ENCODE assay signal across 32 mouse cellular contexts in the genomic region with DNA sequence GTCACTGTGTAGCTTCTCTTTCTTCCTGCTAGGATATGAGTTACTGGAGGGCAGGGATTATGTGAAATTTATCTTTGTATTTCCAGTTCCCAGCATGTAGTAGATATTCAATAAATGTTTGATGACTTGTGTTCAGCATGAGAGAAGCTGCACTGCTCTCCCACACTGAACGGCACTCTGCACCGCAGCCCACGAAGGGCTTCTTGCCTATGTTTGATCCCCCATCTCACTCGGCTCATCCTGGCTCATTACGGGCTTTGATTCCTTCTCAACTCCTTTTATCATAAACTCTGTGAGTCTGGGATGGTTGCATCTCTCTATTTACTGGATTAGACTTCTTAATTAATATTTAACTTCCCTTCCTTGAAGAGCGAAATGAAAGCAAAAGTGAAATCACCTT.
DNase-seq lines count a peak whose midpoint lies in the region; ATAC-seq and TF ChIP-seq lines count a peak whose summit lies in the region.
"Had no signal": no experiment of that assay in that cellular context is flagged by ENCODE, and none has a peak within 500 bp of the region (broad histone marks: within the 10 kb centered on the region; RNA-seq: fewer than 3 reads in every experiment).

No protein-coding gene starts in this region.

- H3K9me3 ChIP-seq in intestine, embryonic 16.5 days (ENCODE audit: control insufficient read depth, low read length), result no peaks in the 10 kb centered on the region
- no peaks in the 10 kb centered on the region for H3K9me3 ChIP-seq in intestine, embryonic 15.5 days
- no peaks in the 10 kb centered on the region for H3K9me3 ChIP-seq in kidney, postnatal 0 days (replicated peaks; ENCODE audit: low read length)
- H3K9me3 ChIP-seq in midbrain, embryonic 16.5 days (replicated peaks; ENCODE audit: control insufficient read depth, low read length, poor library complexity, severe bottlenecking), result no peaks in the 10 kb centered on the region
- no peaks in the 10 kb centered on the region for H3K9me3 ChIP-seq in midbrain, postnatal 0 days (ENCODE audit: low read length)
- H3K9me3 ChIP-seq: embryonic facial prominence, embryonic 10.5 days; embryonic facial prominence, embryonic 15.5 days; heart, embryonic 10.5 days; heart, embryonic 15.5 days; limb, embryonic 13.5 days; liver, embryonic 13.5 days; megakaryocyte, embryonic 14.5 days; neural tube, embryonic 15.5 days had no signal

- ATAC-seq in intestine, embryonic 16.5 days, result no peak
- ATAC-seq in intestine, embryonic 15.5 days, result no peak
- no peak for ATAC-seq in kidney, postnatal 0 days (replicated peaks; ENCODE audit: low FRiP score, low read depth)
- no peak for ATAC-seq in midbrain, embryonic 16.5 days
- no peak for ATAC-seq in midbrain, postnatal 0 days (ENCODE audit: low FRiP score)
- ATAC-seq: activated CD4-positive, CD25-positive, alpha-beta regulatory T cell, adult 4 months; forebrain, embryonic 14.5 days; hindbrain, embryonic 16.5 days; lung, postnatal 0 days had no signal

- H3K27ac ChIP-seq in intestine, embryonic 16.5 days (ENCODE audit: low read length), result no peak overlapping the region
- H3K27ac ChIP-seq in intestine, embryonic 15.5 days, result no peak overlapping the region
- H3K27ac ChIP-seq in kidney, postnatal 0 days, result no peak overlapping the region
- H3K27ac ChIP-seq in midbrain, embryonic 16.5 days (ENCODE audit: low read length), result peak overlapping the region; percentile 22; the same call in 1 of the 2 replicates
- H3K27ac ChIP-seq in midbrain, postnatal 0 days (ENCODE audit: low read depth, low read length), result no peak overlapping the region
- H3K27ac ChIP-seq: embryonic facial prominence, embryonic 10.5 days; embryonic facial prominence, embryonic 15.5 days; heart, embryonic 10.5 days; heart, embryonic 15.5 days; left cerebral cortex, adult 2 months; limb, embryonic 13.5 days; liver, embryonic 13.5 days; neural tube, embryonic 15.5 days had no signal

- TF ChIP-seq CTCF in kidney, postnatal 0 days (IDR thresholded peaks at IDR 0.05; ENCODE audit: low read depth), result no peak
- TF ChIP-seq CTCF in midbrain, postnatal 0 days (IDR thresholded peaks at IDR 0.05), result no peak

- no peaks in the 10 kb centered on the region for H3K27me3 ChIP-seq in intestine, embryonic 16.5 days (replicated peaks; ENCODE audit: control insufficient read depth, insufficient read depth, low read length)
- H3K27me3 ChIP-seq in intestine, embryonic 15.5 days (replicated peaks), result no peaks in the 10 kb centered on the region
- H3K27me3 ChIP-seq in kidney, postnatal 0 days (ENCODE audit: insufficient read depth, low read length), result no peaks in the 10 kb centered on the region
- H3K27me3 ChIP-seq in midbrain, embryonic 16.5 days (ENCODE audit: control insufficient read depth, insufficient read depth, low read depth, low read length), result no peaks in the 10 kb centered on the region
- no peaks in the 10 kb centered on the region for H3K27me3 ChIP-seq in midbrain, postnatal 0 days (ENCODE audit: insufficient read depth, low read length)
- H3K27me3 ChIP-seq: CH12.LX; embryonic facial prominence, embryonic 15.5 days; heart, embryonic 15.5 days; limb, embryonic 13.5 days; liver, embryonic 13.5 days; megakaryocyte, embryonic 14.5 days; neural tube, embryonic 15.5 days had no signal

- DNase-seq in kidney, postnatal 0 days (ENCODE audit: low spot score), result no peak
- DNase-seq in kidney, postnatal 36 days, result no peak
- no peak for DNase-seq in midbrain, postnatal 0 days (ENCODE audit: low spot score)
- DNase-seq in layer of hippocampus, postnatal 10 days (ENCODE audit: low spot score in 2 of 2), result no peak
- DNase-seq: adrenal gland, adult 2 months; adrenal gland, postnatal 36 days; cerebellum, adult 8-10 months; cerebellum, postnatal 25 days; gastrocnemius, postnatal 25 days; heart, adult 11 months; liver, embryonic 13.5 days; lung, adult 18-20 months; lung, postnatal 4 days; retina, postnatal 1 day; right cerebral cortex, postnatal 14 days; thymus, postnatal 14 days had no signal

- H3K4me3 ChIP-seq in intestine, embryonic 16.5 days (ENCODE audit: low read length), result 0 out of 2 replicates have a peak overlapping the region, but pooled peaks have one; percentile 25
- H3K4me3 ChIP-seq in intestine, embryonic 15.5 days (replicated peaks), result no peak overlapping the region
- peak overlapping the region; percentile 16; the same call in 1 of the 2 replicates for H3K4me3 ChIP-seq in kidney, postnatal 0 days (replicated peaks; ENCODE audit: low read depth, low read length)
- H3K4me3 ChIP-seq in midbrain, embryonic 16.5 days (ENCODE audit: low read depth, low read length), result no peak overlapping the region
- no peak overlapping the region for H3K4me3 ChIP-seq in midbrain, postnatal 0 days (ENCODE audit: low read depth, low read length)
- H3K4me3 ChIP-seq: embryonic facial prominence, embryonic 10.5 days; embryonic facial prominence, embryonic 15.5 days; heart, embryonic 10.5 days; heart, embryonic 15.5 days; left cerebral cortex, adult 2 months; limb, embryonic 13.5 days; liver, embryonic 13.5 days; megakaryocyte, embryonic 14.5 days; neural tube, embryonic 15.5 days had no signal

- H3K9ac ChIP-seq in intestine, embryonic 16.5 days (ENCODE audit: low read depth, low read length), result no peak overlapping the region
- H3K9ac ChIP-seq in intestine, embryonic 15.5 days, result no peak overlapping the region
- no peak overlapping the region for H3K9ac ChIP-seq in kidney, postnatal 0 days (ENCODE audit: low read depth, low read length)
- no peak overlapping the region for H3K9ac ChIP-seq in midbrain, embryonic 16.5 days (ENCODE audit: low read depth, low read length)
- no peak overlapping the region for H3K9ac ChIP-seq in midbrain, postnatal 0 days (replicated peaks; ENCODE audit: low read length, poor library complexity, severe bottlenecking)
- H3K9ac ChIP-seq: embryonic facial prominence, embryonic 15.5 days; heart, embryonic 15.5 days; limb, embryonic 13.5 days; liver, embryonic 13.5 days; neural tube, embryonic 15.5 days had no signal

- no peaks in the 10 kb centered on the region for H3K4me1 ChIP-seq in intestine, embryonic 16.5 days (ENCODE audit: control insufficient read depth, insufficient read depth, low read length)
- H3K4me1 ChIP-seq in intestine, embryonic 15.5 days (replicated peaks), result no peaks in the 10 kb centered on the region
- no peaks in the 10 kb centered on the region for H3K4me1 ChIP-seq in kidney, postnatal 0 days (replicated peaks; ENCODE audit: insufficient read depth, low read length)
- peaks cover 2% of the 10 kb centered on the region; the same call in 1 of the 2 replicates for H3K4me1 ChIP-seq in midbrain, embryonic 16.5 days (ENCODE audit: control insufficient read depth, insufficient read depth, low read length)
- no peaks in the 10 kb centered on the region for H3K4me1 ChIP-seq in midbrain, postnatal 0 days (ENCODE audit: insufficient read depth, low read length)
- H3K4me1 ChIP-seq: embryonic facial prominence, embryonic 10.5 days; embryonic facial prominence, embryonic 15.5 days; heart, embryonic 10.5 days; heart, embryonic 15.5 days; limb, embryonic 13.5 days; liver, embryonic 13.5 days; megakaryocyte, embryonic 14.5 days; neural tube, embryonic 15.5 days had no signal

- H3K36me3 ChIP-seq in intestine, embryonic 16.5 days (ENCODE audit: control insufficient read depth, insufficient read depth, low read length), result no peaks in the 10 kb centered on the region
- no peaks in the 10 kb centered on the region for H3K36me3 ChIP-seq in intestine, embryonic 15.5 days
- no peaks in the 10 kb centered on the region for H3K36me3 ChIP-seq in kidney, postnatal 0 days (ENCODE audit: insufficient read depth, low read length)
- no peaks in the 10 kb centered on the region for H3K36me3 ChIP-seq in midbrain, embryonic 16.5 days (ENCODE audit: control insufficient read depth, insufficient read depth, low read length)
- no peaks in the 10 kb centered on the region for H3K36me3 ChIP-seq in midbrain, postnatal 0 days (ENCODE audit: insufficient read depth, low read length)
- H3K36me3 ChIP-seq: embryonic facial prominence, embryonic 10.5 days; embryonic facial prominence, embryonic 15.5 days; heart, embryonic 10.5 days; heart, embryonic 15.5 days; limb, embryonic 13.5 days; liver, embryonic 13.5 days; neural tube, embryonic 15.5 days had no signal

- H3K4me2 ChIP-seq in intestine, embryonic 16.5 days (ENCODE audit: low read depth, low read length), result peak overlapping the region; percentile 27; the same call in 1 of the 2 replicates
- no peak overlapping the region for H3K4me2 ChIP-seq in intestine, embryonic 15.5 days (replicated peaks)
- peak overlapping the region; percentile 34 for H3K4me2 ChIP-seq in kidney, postnatal 0 days (ENCODE audit: low read length)
- H3K4me2 ChIP-seq in midbrain, embryonic 16.5 days (ENCODE audit: low read length), result no peak overlapping the region
- H3K4me2 ChIP-seq in midbrain, postnatal 0 days (ENCODE audit: low read depth, low read length, poor library complexity, severe bottlenecking), result no peak overlapping the region
- H3K4me2 ChIP-seq: embryonic facial prominence, embryonic 15.5 days; heart, embryonic 15.5 days; limb, embryonic 13.5 days; liver, embryonic 13.5 days; neural tube, embryonic 15.5 days had no signal

- WGBS in intestine, embryonic 16.5 days, result 70% methylated on average over 6 of the region's 6 CpGs
- WGBS in intestine, embryonic 15.5 days, result 72% methylated on average over 6 of the region's 6 CpGs
- whole genome bisulfite sequencing in kidney, postnatal 0 days, result 52% methylated on average over 6 of the region's 6 CpGs
- 47% methylated on average over 6 of the region's 6 CpGs for WGBS in midbrain, embryonic 16.5 days
- 51% methylated on average over 6 of the region's 6 CpGs for WGBS in midbrain, postnatal 0 days

Comparison
In these comparisons a context has a peak if more than half of its experiments do, and no peak if none do; other contexts are left out.
1. H3K4me2 ChIP-seq: peak in intestine, embryonic 16.5 days (single experiment) and kidney, postnatal 0 days (single experiment); none in intestine, embryonic 15.5 days (single experiment), midbrain, embryonic 16.5 days (single experiment) and midbrain, postnatal 0 days (single experiment).
2. H3K4me3 ChIP-seq: peak in intestine, embryonic 16.5 days (single experiment) and kidney, postnatal 0 days (single experiment); none in intestine, embryonic 15.5 days (single experiment), midbrain, embryonic 16.5 days (single experiment) and midbrain, postnatal 0 days (single experiment).